Mouse (Mus musculus): ENCODE results near the gene Pip5k1b.

Pip5k1b gene

DNA sequence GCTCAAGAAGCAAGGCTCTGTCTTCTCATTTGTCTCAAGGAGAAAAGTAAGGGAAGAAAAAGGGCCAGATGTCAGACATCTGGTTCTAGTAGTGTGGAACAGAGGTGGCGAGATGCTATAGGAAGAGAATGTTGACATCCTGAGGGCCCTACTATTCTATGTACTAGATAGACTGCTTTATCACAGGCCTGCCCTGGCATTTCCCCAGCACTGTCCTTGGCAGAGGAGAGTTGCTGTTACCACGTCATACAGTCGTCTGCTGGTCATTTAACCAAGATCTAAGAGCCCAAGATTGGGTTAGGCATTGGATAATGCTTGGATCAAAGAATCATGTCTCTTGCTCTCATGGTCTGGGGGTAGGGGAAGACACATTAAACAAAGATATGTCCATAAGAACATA lies 151.0 kb downstream of the Pip5k1b start:
- DNase-seq: no peak

DNA sequence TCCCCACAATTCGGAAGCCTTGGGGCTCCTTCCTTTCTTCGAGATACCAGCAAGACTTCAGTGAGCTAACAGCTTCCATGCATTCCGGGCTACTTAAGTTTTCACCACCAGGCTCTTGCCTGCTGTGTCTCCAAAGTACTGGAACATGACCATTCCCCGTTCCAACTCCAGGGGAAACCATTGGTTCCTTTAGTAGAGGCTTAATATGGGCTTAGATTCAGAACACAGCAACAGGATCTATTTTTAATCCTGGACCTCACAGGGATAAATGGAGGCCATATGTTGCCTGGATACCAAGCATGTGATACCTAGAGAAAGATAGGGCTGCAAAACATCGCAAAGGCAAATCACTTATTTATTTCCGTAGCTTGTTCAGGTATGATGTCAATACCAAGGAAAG lies 152.4 kb downstream of the Pip5k1b start:
- DNase-seq: no peak

DNA sequence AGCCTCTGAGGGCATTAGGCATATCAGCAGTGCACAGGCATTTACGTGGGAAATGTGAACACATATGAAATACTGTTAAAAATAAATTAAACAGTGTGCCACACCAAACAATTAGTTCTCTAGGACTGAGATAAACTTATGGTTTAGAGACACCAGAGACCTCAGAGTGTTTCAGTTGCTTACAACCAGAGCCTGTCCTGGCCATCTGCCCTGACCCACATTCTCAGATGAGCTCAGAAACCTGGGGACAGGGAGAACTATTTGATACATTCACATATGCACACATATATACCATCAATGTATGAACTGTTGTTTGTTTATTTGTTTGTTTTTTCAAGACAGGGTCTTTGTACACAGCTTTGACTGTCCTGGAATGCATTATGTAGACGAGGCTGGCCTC lies 161.8 kb downstream of the Pip5k1b start:
- no peak for DNase-seq

DNA sequence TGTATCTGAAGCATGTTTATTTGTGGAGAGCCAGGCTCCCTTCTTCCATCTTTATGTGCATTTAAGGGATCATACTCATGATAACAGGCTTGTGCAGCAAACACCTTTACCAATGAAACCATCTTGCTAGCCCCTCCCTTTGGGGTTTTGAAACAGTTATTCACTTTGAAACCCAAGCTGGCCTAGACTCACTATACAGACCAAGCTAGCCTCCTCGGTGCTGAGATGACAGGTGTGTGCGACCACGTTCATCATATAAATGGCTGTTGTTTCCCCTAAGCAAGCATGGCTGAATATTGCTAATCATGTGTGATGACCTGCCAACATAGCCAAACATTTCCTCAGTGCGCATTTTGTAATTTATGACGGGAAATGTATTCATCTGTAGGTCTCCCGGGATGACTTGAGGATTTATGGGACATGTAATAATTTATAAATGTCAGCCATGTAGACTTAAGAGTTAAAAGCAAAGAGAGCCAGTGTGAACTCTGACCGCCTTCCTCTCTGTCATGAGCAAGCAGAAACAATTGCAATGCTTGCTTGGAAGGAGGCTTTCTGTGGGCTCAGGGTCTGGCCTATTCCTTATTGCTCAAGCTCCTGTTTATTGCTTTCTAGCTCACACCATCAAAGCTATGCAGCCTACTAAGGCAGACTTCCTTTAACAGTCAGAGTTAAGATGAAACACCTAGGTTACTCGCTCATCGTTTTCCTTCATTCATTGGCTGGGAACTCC lies 164.0 kb downstream of the Pip5k1b start:
- DNase-seq: no peak

DNA sequence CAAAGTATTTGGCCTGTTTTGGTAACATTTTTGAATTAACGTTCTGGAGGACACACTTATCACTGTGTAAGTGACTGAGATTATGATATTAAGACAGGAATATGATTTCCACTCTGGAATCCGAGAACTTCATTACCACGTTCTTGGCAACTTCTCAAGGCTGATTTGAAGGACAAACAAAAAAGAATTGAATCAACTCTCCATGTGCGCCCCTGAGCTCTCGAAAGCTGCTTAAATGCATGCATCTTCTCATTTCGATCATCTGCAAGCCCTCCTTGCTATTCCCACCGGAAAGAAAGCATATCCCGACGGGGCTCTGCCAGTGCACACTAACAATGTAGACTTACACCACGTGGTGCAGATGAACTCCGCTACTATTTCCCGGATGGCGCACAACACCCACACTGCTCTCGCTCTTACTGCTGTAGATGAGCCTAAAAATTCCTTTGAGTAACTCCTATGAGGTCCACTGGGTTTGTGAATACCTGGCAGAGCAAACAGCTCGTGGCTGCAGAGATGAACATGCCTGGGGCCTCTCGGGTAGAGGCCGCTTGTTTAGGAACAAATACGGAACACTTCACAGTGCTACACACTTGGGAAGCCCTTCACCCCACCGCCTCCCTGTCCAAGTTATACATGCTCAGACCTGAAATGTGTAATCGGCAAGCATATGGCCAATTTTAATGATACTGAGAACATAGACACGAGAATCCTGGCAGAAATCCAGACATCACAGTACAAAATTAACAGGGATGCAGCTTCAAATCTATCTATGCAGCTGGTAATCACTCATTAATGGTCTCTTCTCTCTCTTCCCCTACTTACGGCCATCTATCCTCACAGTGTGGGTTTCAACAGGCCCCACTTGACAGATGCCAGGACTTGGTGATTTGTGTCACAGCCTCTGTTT lies 168.5 kb downstream of the Pip5k1b start:
- no peak for DNase-seq

DNA sequence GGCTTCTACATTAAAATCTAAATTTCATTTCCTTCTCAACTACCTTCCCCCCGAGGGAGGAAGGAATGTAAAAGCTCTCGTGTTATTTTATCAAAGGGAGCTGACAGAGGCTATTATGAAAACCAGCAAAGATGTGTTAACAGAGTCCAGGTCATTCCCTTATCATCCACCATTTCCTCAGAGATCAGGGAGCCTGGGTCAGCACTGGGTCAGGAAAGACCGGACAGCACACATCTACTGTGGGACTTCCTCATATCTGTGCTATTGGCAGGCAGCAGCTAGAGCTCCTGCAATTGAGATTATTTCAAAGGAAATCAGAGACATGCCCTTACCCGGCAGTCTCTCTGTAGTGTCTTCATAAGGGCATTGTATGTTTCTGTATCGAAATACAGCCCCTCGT lies 177.2 kb downstream of the Pip5k1b start:
- no peak for DNase-seq

DNA sequence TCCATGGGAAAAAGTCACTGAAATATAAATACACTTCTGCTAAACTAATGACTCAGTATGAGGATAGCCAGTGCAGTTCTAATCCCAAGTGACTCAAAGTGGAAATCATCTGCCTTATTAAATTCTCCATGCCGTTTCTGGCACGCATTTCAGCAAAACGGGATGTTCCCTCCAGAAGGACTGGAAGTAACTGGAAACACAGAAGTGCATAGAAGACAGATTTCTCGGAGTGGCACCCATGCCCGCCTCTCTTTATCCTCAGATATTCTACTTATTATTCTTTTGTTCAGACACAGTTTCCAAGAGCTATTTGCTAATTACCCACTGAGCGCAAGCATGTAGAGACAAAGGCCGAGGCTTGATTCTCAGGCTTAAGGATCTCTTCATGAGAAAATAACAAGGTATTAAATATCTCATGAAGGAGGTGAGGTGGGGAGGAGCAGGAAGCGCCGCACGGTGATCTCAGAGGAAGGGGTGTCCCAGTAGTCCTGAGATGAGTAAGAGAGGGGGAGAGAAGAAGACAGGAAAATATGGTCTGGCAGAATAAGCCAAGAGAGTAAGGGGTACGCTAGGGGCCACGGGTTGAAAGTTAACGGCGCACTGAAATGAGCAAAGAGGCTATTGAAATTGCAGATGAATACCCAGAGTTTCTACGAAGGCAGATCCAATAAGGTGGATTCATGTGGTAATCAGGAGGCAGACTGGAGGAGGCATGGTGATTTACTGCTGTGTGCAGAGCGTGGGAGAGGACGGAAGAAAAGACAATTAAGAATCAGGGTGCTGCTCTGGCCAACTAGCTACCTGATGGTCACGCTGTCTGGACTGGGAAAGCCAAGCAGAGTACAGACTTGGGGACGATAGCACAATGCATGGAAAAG lies 183.7 kb downstream of the Pip5k1b start:
- no peak for DNase-seq

DNA sequence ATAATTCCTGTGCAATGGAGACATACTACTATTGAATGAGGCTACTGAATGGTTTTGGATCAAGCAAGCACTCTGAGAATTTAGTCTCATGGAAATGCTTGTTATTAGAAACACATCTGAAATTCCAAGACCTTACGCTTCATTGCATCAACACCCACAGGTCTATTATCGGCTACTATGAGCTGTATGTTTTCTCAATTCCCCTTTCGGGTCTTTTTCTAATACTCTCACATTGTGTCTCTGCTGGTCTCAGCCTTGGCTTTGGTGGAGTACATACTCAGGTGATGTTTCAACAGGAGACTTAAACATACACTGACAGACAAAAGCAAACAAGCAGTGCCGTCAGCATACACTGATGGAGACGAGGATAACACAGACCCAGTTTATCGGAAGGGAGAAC lies 187.3 kb downstream of the Pip5k1b start:
- DNase-seq: no peak

DNA sequence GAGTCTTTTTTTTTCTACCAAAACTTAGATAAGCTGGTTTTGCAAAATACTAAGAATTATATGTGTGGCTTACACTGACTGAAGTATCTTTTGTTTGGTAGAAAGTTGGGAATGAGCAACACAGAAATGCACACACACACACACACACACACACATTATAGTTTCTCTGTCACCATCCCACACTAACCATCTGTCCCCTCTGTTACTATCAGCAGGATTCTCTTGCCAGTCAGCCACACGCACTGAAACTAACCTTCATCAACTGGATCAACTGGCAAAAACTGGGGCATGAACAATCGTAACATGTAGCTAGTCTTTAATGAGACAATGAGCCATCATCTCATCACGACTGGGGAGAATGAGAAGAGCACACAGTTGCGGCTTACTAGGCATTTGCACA lies 187.9 kb downstream of the Pip5k1b start:
- DNase-seq: no peak

DNA sequence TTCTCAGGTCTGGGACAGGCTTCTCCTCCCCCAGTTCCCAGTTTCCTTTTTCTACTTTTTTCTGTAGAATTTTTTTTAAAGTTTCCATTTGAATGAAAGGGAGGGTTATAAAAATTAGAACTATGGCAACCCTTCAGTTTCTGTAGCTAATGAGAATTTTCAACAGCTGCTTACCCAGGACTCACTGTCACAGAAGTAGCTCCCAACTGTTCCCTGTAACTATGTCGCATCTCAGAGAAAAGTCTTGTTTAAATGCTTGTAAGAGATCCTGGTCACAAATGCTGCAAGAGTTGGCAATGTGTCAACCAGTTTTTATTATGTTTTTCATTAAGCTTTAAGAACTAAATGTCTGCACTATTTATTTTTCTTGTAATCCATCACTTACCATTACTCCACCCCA lies 188.9 kb downstream of the Pip5k1b start:
- no peak for DNase-seq

DNA sequence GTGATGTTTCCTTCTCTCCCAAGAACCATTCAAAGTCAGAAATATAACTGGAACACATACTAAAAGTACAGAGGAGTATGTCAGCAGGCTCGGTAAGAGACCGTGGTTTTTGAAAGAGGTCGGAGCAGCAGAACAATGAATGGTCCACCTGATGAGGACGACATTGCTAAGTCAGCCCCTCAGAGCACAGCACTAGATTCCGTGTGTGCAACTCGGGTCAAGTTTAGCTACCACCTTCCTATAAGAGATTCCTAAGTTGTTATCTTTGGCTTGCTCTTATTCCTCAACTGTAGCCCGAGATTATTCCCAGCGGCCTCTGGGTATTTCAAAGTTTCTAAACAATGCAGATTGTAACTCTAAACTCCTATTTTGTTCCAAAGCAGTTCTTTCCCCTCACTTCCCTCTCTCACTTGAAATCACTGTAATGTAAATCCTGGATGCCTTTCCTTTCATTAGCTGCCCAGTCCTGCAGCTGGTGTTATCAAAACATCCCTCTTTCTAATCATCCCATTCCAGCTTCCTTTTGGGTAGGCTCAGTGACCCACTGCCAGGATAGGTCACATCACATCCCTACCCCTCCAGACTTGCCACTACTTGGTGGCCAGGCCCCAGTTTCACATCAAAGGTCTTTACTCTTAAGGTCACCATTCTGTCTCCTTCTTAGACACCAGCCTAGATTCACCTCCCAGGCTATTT lies 192.9 kb downstream of the Pip5k1b start:
- no peak for DNase-seq

DNA sequence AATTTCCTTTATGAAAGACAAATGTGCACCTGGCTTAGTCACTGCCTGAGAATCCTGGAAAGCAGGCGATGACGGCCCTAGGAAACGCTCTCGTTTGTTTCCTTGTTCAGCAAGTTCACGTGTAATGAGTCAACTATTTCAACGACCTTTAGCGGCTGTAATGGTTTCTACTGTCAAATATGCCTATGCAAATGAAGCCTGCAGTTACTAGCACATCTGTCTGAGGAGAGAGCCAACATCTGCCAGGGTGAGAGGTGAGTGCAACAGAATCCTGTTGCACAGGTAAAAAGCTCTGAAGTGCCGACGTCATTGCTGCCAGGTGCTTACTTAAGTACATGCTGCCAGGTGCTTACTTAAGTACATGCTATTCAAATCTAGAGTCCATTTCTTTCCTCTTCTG lies 196.4 kb downstream of the Pip5k1b start:
- DNase-seq: no peak

DNA sequence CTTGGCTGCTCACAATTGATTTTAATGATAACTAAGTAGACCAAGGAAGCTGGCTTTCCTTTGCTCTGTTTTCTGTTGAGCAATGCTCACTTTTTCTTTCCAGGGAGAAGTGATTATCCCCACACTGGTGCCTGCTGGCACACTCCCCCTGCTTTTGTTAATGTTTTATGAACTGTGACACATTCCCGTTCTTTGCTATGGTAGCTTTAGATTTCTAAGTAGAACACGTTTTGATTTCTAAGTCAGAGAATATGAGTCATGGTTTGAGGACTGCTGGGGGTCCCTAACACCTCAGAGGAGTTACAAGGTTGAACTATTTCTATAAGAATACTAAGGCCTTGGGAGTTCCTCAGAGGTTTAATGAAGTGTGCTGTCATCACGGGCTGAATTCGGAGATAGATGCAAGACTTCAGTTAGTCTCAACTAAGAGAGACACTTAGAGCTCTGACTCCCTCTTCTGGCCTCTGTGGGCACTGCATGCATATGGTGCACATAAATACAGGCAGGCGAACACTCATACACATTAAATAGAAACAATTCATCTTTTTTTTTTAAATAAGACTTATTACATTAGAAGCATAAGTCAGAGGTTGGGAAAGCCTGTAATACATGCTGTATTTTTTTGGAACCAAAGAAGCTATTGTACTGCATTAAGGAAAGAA lies 203.2 kb downstream of the Pip5k1b start:
- peak; percentile 2 to 4 for DNase-seq

DNA sequence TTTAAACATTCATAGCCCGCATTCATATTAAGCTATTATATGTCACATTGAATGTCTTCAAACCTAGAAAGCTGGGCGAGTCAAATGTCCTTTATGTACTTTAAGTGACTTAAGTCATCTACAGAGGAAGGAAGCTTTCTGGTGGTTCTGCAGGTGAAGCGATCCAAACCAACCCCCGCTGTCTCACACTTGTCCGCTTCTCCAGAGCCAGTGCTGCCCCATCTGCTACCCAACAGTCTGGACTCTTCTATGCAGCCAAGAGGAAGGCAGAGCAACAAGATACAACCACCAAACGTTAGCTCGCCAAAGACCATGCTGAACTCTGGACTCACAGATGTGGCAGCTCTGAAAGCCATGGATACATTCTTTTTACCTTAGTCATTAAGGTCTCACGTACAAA lies 211.2 kb downstream of the Pip5k1b start:
- DNase-seq: no peak

DNA sequence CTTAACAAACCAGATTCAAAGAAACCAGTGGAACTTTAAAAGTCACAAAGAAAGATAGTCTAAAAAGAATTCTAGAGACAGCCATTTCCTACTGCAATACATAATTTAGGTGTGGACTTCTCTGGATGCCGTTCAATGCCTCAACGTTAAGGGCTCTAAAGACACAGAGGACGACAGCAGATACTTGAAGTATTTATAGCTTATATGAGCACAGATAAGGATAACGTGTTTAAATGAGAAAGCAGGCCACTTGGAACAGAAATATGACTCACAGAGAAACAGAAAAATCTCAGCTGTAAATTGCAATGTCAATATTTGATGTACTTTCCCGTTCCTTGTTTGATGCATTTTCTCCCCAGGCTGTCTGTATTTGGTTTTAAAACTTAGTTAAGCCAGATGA lies 212.9 kb downstream of the Pip5k1b start:
- no peak for DNase-seq

DNA sequence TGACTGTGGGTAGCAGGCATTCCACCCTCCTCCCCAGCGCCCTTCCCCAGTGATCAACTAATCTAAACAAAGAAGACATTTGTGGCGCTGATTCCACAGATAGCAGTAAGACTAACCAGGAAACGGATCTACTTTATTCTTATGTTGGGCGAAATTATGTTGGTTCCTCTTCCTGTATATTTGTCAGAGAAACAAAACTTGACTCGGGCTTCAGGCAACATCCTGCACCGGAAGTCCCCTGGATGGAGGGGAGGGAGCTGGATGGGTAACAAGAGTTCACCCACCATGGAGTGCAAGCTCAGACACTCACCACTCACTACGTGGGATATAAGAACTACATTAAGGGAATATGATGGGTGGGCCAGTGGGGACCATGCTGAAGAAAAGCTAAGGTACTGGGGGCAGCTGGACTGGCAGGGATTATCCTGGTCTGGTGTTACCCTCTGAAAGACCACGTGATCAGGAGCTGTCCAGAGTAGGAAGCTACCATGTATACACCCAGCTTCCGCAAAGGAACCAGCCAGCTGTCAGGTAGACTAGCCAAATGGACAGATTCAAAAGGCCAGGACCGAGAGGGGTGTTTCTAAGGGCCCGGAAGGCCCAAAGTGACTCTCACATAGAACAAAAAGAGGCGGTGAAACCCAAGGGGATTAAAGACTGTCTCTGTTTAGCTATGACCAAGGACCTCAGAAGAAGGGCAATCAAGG lies 219.1 kb downstream of the Pip5k1b start:
- no peak for DNase-seq

DNA sequence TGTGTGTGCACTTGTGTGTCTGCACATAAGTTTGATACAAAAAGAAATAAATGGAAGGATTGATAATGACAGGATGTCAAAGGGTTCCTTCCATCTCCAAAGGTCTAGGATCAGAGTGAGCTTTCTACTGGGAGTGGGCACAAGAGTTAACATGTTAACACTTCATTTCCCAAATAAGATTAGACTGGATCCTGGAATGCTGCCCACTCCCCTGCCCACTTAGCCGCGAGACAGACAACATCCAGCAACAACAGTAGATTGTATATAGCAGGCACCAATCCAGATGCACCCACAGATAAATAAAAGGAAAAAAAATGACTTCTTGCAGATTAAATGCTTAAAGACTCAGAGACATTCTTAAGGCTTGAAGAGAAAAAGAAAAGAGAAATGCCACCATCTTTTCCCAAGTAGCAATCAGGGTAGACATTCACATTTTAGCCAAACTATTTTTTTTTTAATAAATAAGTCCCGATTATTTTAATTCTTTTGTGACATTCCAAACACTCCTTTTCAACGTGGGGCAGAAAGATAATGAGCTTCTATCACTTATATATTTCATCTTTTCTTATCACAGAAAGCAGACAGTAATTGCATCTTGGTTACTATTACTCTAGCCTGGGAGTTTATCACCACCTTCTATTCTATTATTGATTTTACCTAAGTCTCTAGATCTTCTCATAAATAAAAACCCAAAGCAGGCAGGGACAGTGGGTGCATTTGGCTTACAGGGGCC lies 219.9 kb downstream of the Pip5k1b start:
- no peak for DNase-seq

DNA sequence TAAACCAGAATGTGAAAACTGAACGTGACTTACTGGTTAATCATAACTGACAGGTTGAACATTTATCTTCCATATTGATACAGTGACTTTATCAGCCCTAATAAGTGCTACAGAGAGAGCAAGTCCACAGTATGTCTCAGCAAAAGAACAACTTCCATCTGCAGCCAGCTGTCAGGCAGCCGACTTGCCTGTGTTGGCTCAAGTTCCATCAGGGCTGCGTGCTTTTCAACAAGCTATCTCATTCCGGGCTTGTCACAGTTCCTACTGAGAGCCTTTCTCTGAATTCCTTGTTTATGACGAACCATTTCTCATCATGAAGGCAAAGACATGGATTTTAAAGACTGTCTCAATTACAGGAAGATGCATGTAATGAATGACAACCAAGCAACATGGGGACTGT lies 222.7 kb downstream of the Pip5k1b start:
- DNase-seq: no peak

DNA sequence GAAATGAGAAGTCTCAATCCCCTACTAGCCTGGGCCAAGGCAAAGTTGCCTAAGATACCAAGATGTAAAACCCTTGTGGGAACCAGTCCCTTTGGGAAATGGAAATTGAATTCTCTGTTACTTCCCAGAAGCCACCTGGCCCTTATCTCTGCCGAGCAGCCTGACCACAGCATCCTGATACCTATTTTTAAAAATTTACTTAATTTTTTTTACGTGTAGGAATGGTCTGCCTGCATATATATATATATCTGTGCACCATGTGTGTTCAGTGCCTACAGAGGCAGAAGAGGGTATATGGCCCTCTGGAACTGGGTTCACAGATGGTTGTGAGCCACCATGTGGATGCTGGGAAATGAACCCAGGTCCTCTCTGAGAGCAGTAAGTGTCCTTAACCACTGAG lies 224.4 kb downstream of the Pip5k1b start:
- DNase-seq: no peak

DNA sequence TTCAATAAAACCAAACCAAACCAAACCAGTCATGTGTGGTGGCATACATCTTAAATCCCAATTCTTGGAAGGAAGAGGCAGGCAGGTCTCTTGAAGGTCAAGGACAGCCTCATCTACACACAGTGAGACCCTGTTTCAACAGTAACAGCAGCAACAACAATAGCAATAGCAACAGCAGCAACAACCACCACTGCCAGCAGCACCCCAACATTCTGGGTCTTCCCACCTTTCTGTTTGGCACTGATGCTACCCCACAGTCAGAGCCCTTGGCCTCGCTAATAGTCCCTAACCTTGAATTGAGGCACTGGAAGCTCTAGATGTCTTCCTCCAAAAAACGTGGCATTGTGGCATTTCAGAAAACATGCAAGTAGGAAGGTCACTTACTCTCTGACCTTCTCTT lies 225.3 kb downstream of the Pip5k1b start:
- DNase-seq: no peak

DNA sequence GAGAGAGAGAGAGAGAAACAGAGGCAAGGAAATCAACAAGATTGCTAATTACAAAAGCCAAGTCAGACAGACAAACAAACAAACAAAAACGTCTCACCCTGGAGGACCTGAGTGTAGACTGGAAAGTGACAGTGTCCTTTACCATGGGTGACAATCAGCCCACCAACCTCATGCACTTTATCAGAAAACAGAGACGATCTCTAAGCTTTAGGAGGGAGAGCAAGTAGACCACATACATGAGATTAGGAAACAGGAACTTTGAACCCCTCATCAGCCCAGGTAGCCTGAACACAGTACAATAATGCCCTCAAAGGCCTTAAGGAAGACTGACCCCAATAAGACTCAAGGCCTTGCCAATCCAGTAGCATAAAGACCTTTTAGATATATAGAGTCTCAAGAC lies 227.8 kb downstream of the Pip5k1b start:
- no peak for DNase-seq

Measured in B cell, adult 2 months (primary cell).